Mouse (Mus musculus): ENCODE measurements at regions not wholly inside any gene's neighbourhood (a gene's known extent, or its start where the extent isn't known, plus 50 kb on each side); places are given as distances from the start of the nearest gene placed in this dataset.

- Histone ChIP-seq H3K36me3 (ENCODE audit: inconsistent target) (no peaks in the 10 kb centered on the region), H3K4me3 (ENCODE audit: inconsistent target) (no peak overlapping the region), H3K27ac (no peak overlapping the region), H3K79me2 (ENCODE audit: inconsistent target) (no peaks in the 10 kb centered on the region)
- WGBS (ENCODE audit: missing documents), result 79% methylated on average over 2 of the region's 2 CpGs
Measured at GRCm38 (mm10) chr14:58936131-58936530, 206.6 kb downstream of the 1700129C05Rik start.

- Histone ChIP-seq H3K79me2 (ENCODE audit: inconsistent target) (no peaks in the 10 kb centered on the region), H3K4me3 (ENCODE audit: inconsistent target) (no peak overlapping the region), H3K36me3 (ENCODE audit: inconsistent target) (no peaks in the 10 kb centered on the region), H3K27ac (no peak overlapping the region)
- 47% methylated on average over 9 of the region's 9 CpGs for WGBS (ENCODE audit: missing documents)
Measured at GRCm38 (mm10) chr14:58917853-58918252, 224.8 kb downstream of the 1700129C05Rik start.

GRCm38 (mm10) chr14:58917228-58917627, 225.5 kb downstream of the 1700129C05Rik start:
- no peak overlapping the region for H3K4me3 ChIP-seq (ENCODE audit: inconsistent target)

GRCm38 (mm10) chr14:58914937-58915336, 227.8 kb downstream of the 1700129C05Rik start:
- Histone ChIP-seq H3K27ac (no peak overlapping the region), H3K36me3 (ENCODE audit: inconsistent target) (no peaks in the 10 kb centered on the region), H3K79me2 (ENCODE audit: inconsistent target) (no peaks in the 10 kb centered on the region), H3K4me3 (ENCODE audit: inconsistent target) (no peak overlapping the region)
- WGBS (ENCODE audit: missing documents), result 87% methylated on average over 3 of the region's 3 CpGs

More at GRCm38 (mm10) chr14:58917228-58917627, 225.5 kb downstream of the 1700129C05Rik start:
- Histone ChIP-seq H3K27ac (no peak overlapping the region), H3K79me2 (ENCODE audit: inconsistent target) (no peaks in the 10 kb centered on the region), H3K36me3 (ENCODE audit: inconsistent target) (no peaks in the 10 kb centered on the region)
- WGBS (ENCODE audit: missing documents), result 17% methylated on average over 3 of the region's 3 CpGs

- Histone ChIP-seq H3K27ac (no peak overlapping the region), H3K36me3 (ENCODE audit: inconsistent target) (no peaks in the 10 kb centered on the region), H3K79me2 (ENCODE audit: inconsistent target) (no peaks in the 10 kb centered on the region), H3K4me3 (ENCODE audit: inconsistent target) (no peak overlapping the region)
- WGBS (ENCODE audit: missing documents), result 90% methylated on average over 1 of the region's 1 CpGs
Measured at GRCm38 (mm10) chr14:58910846-58911245, 231.8 kb downstream of the 1700129C05Rik start.

- Histone ChIP-seq H3K36me3 (ENCODE audit: inconsistent target) (no peaks in the 10 kb centered on the region), H3K79me2 (ENCODE audit: inconsistent target) (no peaks in the 10 kb centered on the region), H3K27ac (no peak overlapping the region), H3K4me3 (ENCODE audit: inconsistent target) (no peak overlapping the region)
- WGBS (ENCODE audit: missing documents), result 92% methylated on average over 3 of the region's 3 CpGs
Measured at GRCm38 (mm10) chr14:58907932-58908331, 234.8 kb downstream of the 1700129C05Rik start.

- H3K27ac ChIP-seq, result no peak overlapping the region
- no peaks in the 10 kb centered on the region for H3K79me2 ChIP-seq (ENCODE audit: inconsistent target)
- no peak overlapping the region for H3K4me3 ChIP-seq (ENCODE audit: inconsistent target)
- no peaks in the 10 kb centered on the region for H3K36me3 ChIP-seq (ENCODE audit: inconsistent target)
- WGBS (ENCODE audit: missing documents), result 96% methylated on average over 3 of the region's 3 CpGs
Measured at GRCm38 (mm10) chr14:58907359-58907758, 235.3 kb downstream of the 1700129C05Rik start.

- no peak overlapping the region for H3K4me3 ChIP-seq (ENCODE audit: inconsistent target)
- no peaks in the 10 kb centered on the region for H3K36me3 ChIP-seq (ENCODE audit: inconsistent target)
- H3K27ac ChIP-seq, result no peak overlapping the region
- 91% methylated on average over 4 of the region's 4 CpGs for whole genome bisulfite sequencing (ENCODE audit: missing documents)
- no peaks in the 10 kb centered on the region for H3K79me2 ChIP-seq (ENCODE audit: inconsistent target)
Measured at GRCm38 (mm10) chr14:58906631-58907030, 236.1 kb downstream of the 1700129C05Rik start.

- whole genome bisulfite sequencing (ENCODE audit: missing documents), result 83% methylated on average over 14 of the region's 14 CpGs
Measured at GRCm38 (mm10) chr14:58868176-58868949, 274.3 kb downstream of the 1700129C05Rik start.

GRCm38 (mm10) chr14:58867396-58868107, 275.1 kb downstream of the 1700129C05Rik start:
- Histone ChIP-seq H3K36me3 (ENCODE audit: inconsistent target) (no peaks in the 10 kb centered on the region), H3K4me3 (ENCODE audit: inconsistent target) (no peak overlapping the region), H3K79me2 (ENCODE audit: inconsistent target) (no peaks in the 10 kb centered on the region), H3K27ac (no peak overlapping the region)
- 80% methylated on average over 13 of the region's 13 CpGs for WGBS (ENCODE audit: missing documents)

More at GRCm38 (mm10) chr14:58868176-58868949, 274.3 kb downstream of the 1700129C05Rik start:
- H3K4me3 ChIP-seq (ENCODE audit: inconsistent target), result no peak overlapping the region
- H3K27ac ChIP-seq, result no peak overlapping the region
- no peaks in the 10 kb centered on the region for H3K79me2 ChIP-seq (ENCODE audit: inconsistent target)
- no peaks in the 10 kb centered on the region for H3K36me3 ChIP-seq (ENCODE audit: inconsistent target)

GRCm38 (mm10) chr14:58854871-58855270, 287.8 kb downstream of the 1700129C05Rik start:
- Histone ChIP-seq H3K4me3 (ENCODE audit: inconsistent target) (no peak overlapping the region), H3K79me2 (ENCODE audit: inconsistent target) (no peaks in the 10 kb centered on the region), H3K36me3 (ENCODE audit: inconsistent target) (no peaks in the 10 kb centered on the region), H3K27ac (no peak overlapping the region)
- WGBS (ENCODE audit: missing documents), result 56% methylated on average over 4 of the region's 4 CpGs

GRCm38 (mm10) chr14:58844565-58844964, 298.1 kb downstream of the 1700129C05Rik start:
- H3K27ac ChIP-seq, result no peak overlapping the region
- WGBS (ENCODE audit: missing documents), result 79% methylated on average over 2 of the region's 2 CpGs
- H3K36me3 ChIP-seq (ENCODE audit: inconsistent target), result no peaks in the 10 kb centered on the region
- no peaks in the 10 kb centered on the region for H3K79me2 ChIP-seq (ENCODE audit: inconsistent target)
- H3K4me3 ChIP-seq (ENCODE audit: inconsistent target), result no peak overlapping the region

GRCm38 (mm10) chr14:58842196-58842886, 300.4 kb downstream of the 1700129C05Rik start:
- H3K36me3 ChIP-seq (ENCODE audit: inconsistent target), result no peaks in the 10 kb centered on the region
- no peak overlapping the region for H3K4me3 ChIP-seq (ENCODE audit: inconsistent target)
- WGBS (ENCODE audit: missing documents), result 100% methylated on average over 1 of the region's 1 CpGs

GRCm38 (mm10) chr14:58822938-58823337, 319.8 kb downstream of the 1700129C05Rik start:
- Histone ChIP-seq H3K79me2 (ENCODE audit: inconsistent target) (no peaks in the 10 kb centered on the region), H3K36me3 (ENCODE audit: inconsistent target) (no peaks in the 10 kb centered on the region), H3K4me3 (ENCODE audit: inconsistent target) (no peak overlapping the region), H3K27ac (no peak overlapping the region)
- 84% methylated on average over 3 of the region's 4 CpGs for WGBS (ENCODE audit: missing documents)

More at GRCm38 (mm10) chr14:58842196-58842886, 300.4 kb downstream of the 1700129C05Rik start:
- Histone ChIP-seq H3K79me2 (ENCODE audit: inconsistent target) (no peaks in the 10 kb centered on the region), H3K27ac (no peak overlapping the region)

All from macrophage (primary cell).